Mouse (Mus musculus): ENCODE data around the gene Ndfip2. TPM values are rescaled to one million over a fixed set of nuclear protein-coding genes. Genes with fewer than 3 reads are reported as not detected.
A peak's percentile ranks its signal among the peaks of the same experiment; 100 is the strongest.

The Ndfip2 gene
- polyA plus RNA-seq, 1 experiment from 2014 or later: 65.7 TPM

DNA sequence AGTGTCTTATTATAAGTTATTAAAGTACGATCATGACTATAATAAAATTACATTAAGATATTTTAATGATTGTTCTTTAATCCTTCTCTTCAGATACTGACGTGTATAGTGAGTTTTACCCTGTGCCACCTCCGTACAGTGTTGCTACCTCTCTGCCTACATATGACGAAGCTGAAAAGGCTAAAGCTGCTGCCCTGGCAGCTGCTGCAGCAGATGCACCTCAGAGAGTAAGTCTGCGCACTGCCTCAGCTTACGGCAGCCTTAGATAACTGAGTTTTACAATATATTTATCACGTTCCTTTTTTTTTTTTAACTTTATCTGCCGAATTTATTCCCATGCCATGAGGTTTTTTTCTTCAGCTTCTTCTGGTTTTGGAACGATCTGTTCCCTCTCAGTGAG, 33.8 kb downstream of the Ndfip2 start:
- WGBS: 93% methylated on average over 9 of the region's 9 CpGs
- H3K36me3 ChIP-seq (replicated peaks): peaks cover 21% of the 10 kb centered on the region
- H3K27ac ChIP-seq: no peak overlapping the region
- H3K4me1 ChIP-seq: no peaks in the 10 kb centered on the region
- no peak overlapping the region for H3K4me2 ChIP-seq
- no peak overlapping the region for H3K9ac ChIP-seq
- no peaks in the 10 kb centered on the region for H3K9me3 ChIP-seq
- H3K4me3 ChIP-seq (replicated peaks): no peak overlapping the region
- no peak for ATAC-seq (ENCODE audit: low FRiP score)
- no peaks in the 10 kb centered on the region for H3K27me3 ChIP-seq

DNA sequence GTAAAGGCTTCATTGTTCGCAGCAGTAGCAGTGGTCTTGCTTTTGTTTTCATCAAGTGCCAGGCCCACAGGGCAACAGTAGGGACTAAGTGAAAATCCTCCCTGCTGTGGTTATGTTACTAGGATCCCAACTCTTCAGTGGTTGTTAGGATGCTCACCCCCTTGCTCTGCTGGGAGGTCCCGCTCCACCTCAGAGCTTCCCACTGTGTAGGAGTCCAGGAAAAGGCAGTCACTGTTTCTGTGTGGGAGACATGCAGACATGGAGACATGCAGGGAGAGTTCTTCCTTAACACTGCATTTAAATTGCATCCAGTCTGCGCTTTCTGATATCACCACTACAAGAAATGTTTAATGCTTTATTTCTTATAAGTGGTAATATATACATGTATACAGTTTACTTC, 35.4 kb downstream of the Ndfip2 start:
- no peak overlapping the region for H3K27ac ChIP-seq
- H3K27me3 ChIP-seq: no peaks in the 10 kb centered on the region
- no peak overlapping the region for H3K4me3 ChIP-seq (replicated peaks)
- H3K4me1 ChIP-seq: no peaks in the 10 kb centered on the region
- no peak overlapping the region for H3K4me2 ChIP-seq
- peaks cover 17% of the 10 kb centered on the region for H3K36me3 ChIP-seq (replicated peaks)
- WGBS: 86% methylated on average over 3 of the region's 3 CpGs
- no peak overlapping the region for H3K9ac ChIP-seq
- no peak for ATAC-seq (ENCODE audit: low FRiP score)
- H3K9me3 ChIP-seq: no peaks in the 10 kb centered on the region

DNA sequence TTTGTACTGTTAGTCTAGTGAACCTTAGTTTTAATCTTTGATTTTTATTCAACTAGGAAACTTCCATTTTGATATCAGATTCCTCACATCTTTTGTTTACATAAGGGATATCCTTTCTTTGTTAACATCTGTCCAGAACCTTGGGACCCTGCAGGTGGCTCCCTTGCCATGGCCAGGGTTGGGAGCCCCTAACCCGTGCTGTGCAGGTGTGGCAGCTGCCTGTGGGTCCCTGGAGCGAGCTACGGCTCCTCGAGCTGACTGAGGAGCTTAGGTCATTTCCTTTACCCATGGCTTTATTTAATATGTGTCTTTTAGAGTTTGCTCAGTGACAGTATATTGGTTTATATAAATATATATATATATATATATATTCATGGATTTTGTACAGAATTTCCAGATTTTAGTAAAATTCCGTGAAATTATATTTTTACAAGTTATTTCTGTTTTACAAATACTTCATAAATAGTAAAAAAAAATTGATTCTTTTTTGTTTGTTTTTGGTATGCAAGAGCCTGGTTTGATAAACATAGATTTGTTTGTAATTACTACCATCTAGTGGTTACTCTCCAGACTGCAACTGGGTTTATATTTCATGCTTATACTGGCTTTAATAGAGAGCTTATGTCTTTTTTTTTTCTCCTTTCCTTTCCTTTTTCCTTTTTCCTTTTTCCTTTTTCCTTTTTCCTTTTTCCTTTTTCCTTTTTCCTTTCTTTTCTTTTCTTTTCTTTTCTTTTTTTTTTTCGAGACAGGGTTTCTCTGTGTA, 37.6 kb downstream of the Ndfip2 start:
- peak; percentile 58; the same call in 1 of the 2 replicates for ATAC-seq (ENCODE audit: low FRiP score)
- Histone ChIP-seq H3K9me3 (no peaks in the 10 kb centered on the region), H3K36me3 (replicated peaks) (peaks cover 14% of the 10 kb centered on the region), H3K4me3 (replicated peaks) (no peak overlapping the region), H3K4me2 (no peak overlapping the region), H3K27ac (no peak overlapping the region), H3K27me3 (no peaks in the 10 kb centered on the region), H3K4me1 (no peaks in the 10 kb centered on the region), H3K9ac (no peak overlapping the region)
- WGBS: 57% methylated on average over 6 of the region's 6 CpGs

DNA sequence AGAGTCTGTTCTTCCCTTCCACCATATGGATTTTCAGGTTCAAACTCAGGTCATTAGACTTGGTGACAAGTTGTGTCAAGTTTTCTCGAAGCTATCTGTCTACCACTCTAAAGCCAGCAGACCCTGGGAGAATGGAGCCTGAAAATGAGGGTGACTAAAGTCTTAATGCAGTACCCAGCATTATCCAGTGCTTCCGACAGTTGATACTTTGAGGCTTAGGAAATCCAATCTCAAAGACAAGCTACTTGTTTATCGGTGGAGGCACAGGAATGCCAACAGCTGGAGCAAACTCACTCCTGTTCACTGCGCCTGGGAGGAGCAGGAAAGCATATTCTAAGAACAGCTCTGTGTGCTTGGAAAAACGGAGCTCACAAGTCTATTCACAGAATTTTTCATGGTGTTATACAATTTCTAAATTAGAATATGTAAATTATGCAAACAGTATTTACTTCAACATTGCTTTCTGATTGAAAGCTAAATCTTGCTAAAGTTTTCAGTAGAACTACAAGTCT, 41.4 kb downstream of the Ndfip2 start:
- Histone ChIP-seq H3K36me3 (replicated peaks) (peaks cover 5% of the 10 kb centered on the region; the same call in 1 of the 2 replicates), H3K4me3 (replicated peaks) (no peak overlapping the region), H3K9me3 (no peaks in the 10 kb centered on the region), H3K4me2 (no peak overlapping the region), H3K9ac (no peak overlapping the region), H3K4me1 (no peaks in the 10 kb centered on the region), H3K27ac (no peak overlapping the region), H3K27me3 (no peaks in the 10 kb centered on the region)
- 84% methylated on average over 5 of the region's 5 CpGs for whole genome bisulfite sequencing
- no peak for ATAC-seq (ENCODE audit: low FRiP score)

DNA sequence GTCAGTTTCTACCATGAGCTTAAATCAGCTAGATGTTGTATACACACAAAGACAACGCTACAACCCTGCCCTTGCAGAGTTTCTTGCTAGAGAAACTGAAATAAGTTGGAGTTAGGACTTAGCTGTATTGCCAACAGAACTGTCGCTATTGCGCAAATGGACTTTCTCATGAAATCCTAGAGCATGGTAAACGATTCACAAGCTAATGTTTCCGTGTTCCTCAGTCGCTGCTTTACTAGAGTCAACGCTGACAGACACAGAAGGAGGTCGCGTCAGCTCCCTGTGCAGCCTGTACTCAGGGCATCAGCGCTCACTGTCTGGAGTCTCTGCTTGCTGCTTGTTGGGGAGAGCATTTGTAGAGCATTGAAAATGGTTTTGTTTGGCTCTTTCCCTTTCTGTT, 42.2 kb downstream of the Ndfip2 start:
- Histone ChIP-seq H3K9me3 (no peaks in the 10 kb centered on the region), H3K9ac (no peak overlapping the region), H3K27me3 (no peaks in the 10 kb centered on the region), H3K36me3 (replicated peaks) (peaks cover 5% of the 10 kb centered on the region; the same call in 1 of the 2 replicates), H3K4me2 (no peak overlapping the region), H3K27ac (no peak overlapping the region), H3K4me1 (no peaks in the 10 kb centered on the region), H3K4me3 (replicated peaks) (no peak overlapping the region)
- 80% methylated on average over 10 of the region's 10 CpGs for whole genome bisulfite sequencing
- ATAC-seq (ENCODE audit: low FRiP score): no peak

DNA sequence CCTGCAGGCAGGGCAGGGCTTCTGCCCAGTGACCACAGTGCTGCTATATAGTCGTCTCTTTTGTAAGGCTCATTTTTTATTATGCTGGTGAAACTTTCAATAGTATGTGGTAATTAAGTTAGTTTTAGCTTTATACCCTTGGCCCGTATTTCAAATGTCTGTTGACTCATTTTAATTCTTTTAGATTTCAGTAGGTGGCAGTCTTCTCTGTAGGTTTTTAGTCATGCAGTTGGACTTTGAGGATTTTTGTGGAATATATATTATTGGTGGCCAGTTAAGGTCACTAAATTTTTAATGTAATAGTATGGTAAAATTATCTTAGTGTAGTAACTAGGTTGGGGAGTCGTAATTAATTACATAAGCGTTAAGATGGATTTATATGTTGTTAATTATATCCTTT, 44.3 kb downstream of the Ndfip2 start:
- no peak overlapping the region for H3K9ac ChIP-seq
- no peak overlapping the region for H3K4me3 ChIP-seq (replicated peaks)
- H3K27ac ChIP-seq: no peak overlapping the region
- H3K36me3 ChIP-seq (replicated peaks): no peaks in the 10 kb centered on the region
- H3K27me3 ChIP-seq: no peaks in the 10 kb centered on the region
- H3K4me2 ChIP-seq: no peak overlapping the region
- no peaks in the 10 kb centered on the region for H3K4me1 ChIP-seq
- H3K9me3 ChIP-seq: no peaks in the 10 kb centered on the region
- WGBS: 64% methylated on average over 4 of the region's 4 CpGs
- no peak for ATAC-seq (ENCODE audit: low FRiP score)

DNA sequence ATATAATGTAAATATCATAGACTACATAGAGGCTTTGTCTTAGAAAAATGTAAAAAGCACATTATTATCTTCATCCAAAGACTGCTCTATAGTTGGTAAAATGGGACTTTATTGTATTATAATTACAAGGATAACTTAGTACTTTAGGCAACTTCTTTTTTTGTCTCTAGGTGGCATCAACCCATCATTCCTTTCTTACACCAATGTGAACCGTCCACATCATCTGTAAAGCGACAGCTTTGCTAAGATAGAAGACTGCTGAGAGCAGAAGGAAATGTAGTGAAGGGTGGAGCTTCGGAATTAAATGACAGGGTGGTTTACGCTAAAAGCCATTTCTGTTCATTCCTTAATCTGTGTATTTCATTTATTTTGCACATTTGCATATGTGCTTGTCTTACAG, 49.3 kb downstream of the Ndfip2 start:
- WGBS: 88% methylated on average over 4 of the region's 4 CpGs
- no peaks in the 10 kb centered on the region for H3K27me3 ChIP-seq
- no peak overlapping the region for H3K9ac ChIP-seq
- no peaks in the 10 kb centered on the region; the same call in 1 of the 2 replicates for H3K36me3 ChIP-seq (replicated peaks)
- no peak overlapping the region for H3K4me2 ChIP-seq
- no peak for ATAC-seq (ENCODE audit: low FRiP score)
- no peak overlapping the region for H3K4me3 ChIP-seq (replicated peaks)
- no peaks in the 10 kb centered on the region for H3K9me3 ChIP-seq
- H3K27ac ChIP-seq: no peak overlapping the region
- H3K4me1 ChIP-seq: no peaks in the 10 kb centered on the region

DNA sequence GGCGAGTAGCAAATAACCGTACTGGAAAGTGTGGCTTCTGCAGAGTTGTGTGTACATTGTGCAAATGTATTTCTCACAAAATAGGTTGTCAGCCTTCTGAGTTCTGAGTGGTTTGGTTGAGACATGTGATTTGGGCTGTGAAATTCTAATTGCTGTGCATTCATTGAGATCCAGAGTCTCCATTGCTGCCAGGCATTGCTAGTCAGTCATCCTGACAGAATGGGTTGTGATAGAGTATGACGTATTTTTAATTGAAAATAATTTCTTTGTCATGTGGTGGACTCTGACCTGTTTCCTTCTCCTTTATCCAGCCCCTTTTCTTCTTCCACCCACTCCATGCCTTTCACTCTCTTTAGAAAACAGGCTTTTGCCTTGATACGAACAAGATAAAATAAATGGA, 54.0 kb downstream of the Ndfip2 start:
- no peak overlapping the region for H3K4me2 ChIP-seq
- H3K27ac ChIP-seq: no peak overlapping the region
- no peak for ATAC-seq (ENCODE audit: low FRiP score)
- H3K9me3 ChIP-seq: no peaks in the 10 kb centered on the region
- H3K36me3 ChIP-seq (replicated peaks): no peaks in the 10 kb centered on the region; the same call in 1 of the 2 replicates
- H3K9ac ChIP-seq: no peak overlapping the region
- WGBS: 81% methylated on average over 4 of the region's 4 CpGs
- H3K4me3 ChIP-seq (replicated peaks): no peak overlapping the region
- H3K27me3 ChIP-seq: no peaks in the 10 kb centered on the region
- 0 out of 2 replicates have a peak, but pooled peaks cover 3% of the 10 kb centered on the region for H3K4me1 ChIP-seq

DNA sequence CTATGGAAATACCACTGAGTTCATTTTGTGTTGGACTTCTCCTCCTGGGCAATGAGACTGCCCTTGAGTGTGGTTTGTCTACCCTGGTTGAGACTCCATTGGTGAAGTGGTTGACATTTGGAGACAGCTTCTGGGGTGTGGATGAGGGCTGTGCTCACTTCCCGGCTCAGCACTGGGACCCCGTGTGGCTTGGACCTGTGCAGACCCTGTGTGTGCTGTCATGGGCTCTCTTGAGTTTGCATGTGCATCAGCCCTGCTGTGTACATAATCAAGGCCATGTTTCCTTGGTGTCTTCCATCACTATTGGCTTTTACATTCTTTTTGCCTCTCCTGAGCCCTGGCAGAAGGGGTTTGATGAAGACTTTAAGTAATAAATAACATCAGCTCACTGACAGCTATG, 54.6 kb downstream of the Ndfip2 start:
- H3K9ac ChIP-seq: no peak overlapping the region
- no peaks in the 10 kb centered on the region for H3K27me3 ChIP-seq
- H3K4me1 ChIP-seq: 0 out of 2 replicates have a peak, but pooled peaks cover 3% of the 10 kb centered on the region
- no peaks in the 10 kb centered on the region for H3K9me3 ChIP-seq
- no peak overlapping the region for H3K4me3 ChIP-seq (replicated peaks)
- 91% methylated on average over 2 of the region's 2 CpGs for WGBS
- no peaks in the 10 kb centered on the region; the same call in 1 of the 2 replicates for H3K36me3 ChIP-seq (replicated peaks)
- ATAC-seq (ENCODE audit: low FRiP score): no peak
- no peak overlapping the region for H3K4me2 ChIP-seq
- H3K27ac ChIP-seq: no peak overlapping the region

DNA sequence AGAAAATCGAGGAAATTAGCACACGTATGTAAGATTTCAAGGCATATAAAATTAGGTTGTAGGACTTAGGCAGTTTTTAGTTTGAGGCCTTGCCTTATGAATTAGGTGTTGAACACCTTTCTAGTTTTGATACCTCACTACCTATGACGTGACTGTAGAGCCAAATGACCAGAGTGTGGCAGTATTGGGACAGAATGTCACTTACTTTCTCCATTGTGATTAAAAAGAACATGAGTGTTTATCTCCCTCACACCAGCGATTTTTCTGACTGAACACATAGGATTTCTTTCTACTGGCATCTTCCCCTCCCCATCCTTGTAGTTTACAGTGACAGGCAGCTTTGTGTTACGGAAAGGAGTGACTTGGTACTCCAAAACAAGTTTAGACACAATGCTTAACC, 55.5 kb downstream of the Ndfip2 start:
- H3K27me3 ChIP-seq: no peaks in the 10 kb centered on the region
- H3K36me3 ChIP-seq (replicated peaks): no peaks in the 10 kb centered on the region; the same call in 1 of the 2 replicates
- no peak overlapping the region for H3K4me3 ChIP-seq (replicated peaks)
- H3K9me3 ChIP-seq: no peaks in the 10 kb centered on the region
- H3K9ac ChIP-seq: no peak overlapping the region
- H3K27ac ChIP-seq: no peak overlapping the region
- peak; percentile 51; the same call in 1 of the 2 replicates for ATAC-seq (ENCODE audit: low FRiP score)
- H3K4me2 ChIP-seq: no peak overlapping the region
- WGBS: 54% methylated on average over 5 of the region's 5 CpGs
- H3K4me1 ChIP-seq: 0 out of 2 replicates have a peak, but pooled peaks cover 3% of the 10 kb centered on the region

DNA sequence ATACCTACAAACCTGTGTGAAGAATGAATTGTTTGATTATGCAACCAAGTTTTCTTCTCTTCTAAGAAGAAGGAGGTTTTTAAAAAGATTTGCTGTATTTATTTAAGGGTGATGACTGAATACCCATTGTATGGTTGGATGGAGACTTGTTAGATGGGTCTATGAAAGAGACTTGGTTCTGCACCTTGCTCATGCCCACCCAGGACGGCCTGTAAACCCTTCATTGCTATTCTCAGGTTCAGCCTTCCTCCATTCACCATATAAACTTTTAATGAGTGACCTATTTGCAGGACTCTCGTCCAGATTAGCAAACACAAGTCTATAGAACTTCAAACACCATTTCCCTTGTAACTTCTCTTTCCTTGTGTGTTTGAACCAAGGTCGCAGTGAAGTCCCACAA, 63.3 kb downstream of the Ndfip2 start:
- H3K9ac ChIP-seq: no peak overlapping the region
- no peak overlapping the region for H3K27ac ChIP-seq
- ATAC-seq (ENCODE audit: low FRiP score): no peak
- no peaks in the 10 kb centered on the region for H3K4me1 ChIP-seq
- no peaks in the 10 kb centered on the region for H3K27me3 ChIP-seq
- no peak overlapping the region for H3K4me2 ChIP-seq
- H3K4me3 ChIP-seq (replicated peaks): no peak overlapping the region
- WGBS: 83% methylated on average over 3 of the region's 3 CpGs
- H3K9me3 ChIP-seq: no peaks in the 10 kb centered on the region
- no peaks in the 10 kb centered on the region for H3K36me3 ChIP-seq (replicated peaks)

DNA sequence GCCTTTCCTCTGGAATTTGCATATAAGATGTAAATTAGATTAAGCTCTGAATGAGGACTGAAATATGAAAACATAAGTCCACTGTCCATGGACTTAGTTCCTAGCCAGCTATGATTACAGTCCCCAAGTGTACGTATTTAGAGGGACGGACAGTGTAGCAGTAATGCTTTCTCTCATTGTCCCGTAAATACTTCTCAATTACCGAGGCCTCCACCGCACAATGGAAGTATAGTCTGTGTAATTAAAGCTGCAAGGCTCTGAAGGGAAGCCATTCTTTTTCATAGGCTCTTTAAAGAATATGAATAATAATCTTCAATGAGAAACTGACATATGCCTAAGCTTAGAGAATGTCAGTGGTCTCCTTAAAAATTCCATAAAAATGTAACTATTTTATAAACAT, 64.5 kb downstream of the Ndfip2 start:
- ATAC-seq (ENCODE audit: low FRiP score): no peak

DNA sequence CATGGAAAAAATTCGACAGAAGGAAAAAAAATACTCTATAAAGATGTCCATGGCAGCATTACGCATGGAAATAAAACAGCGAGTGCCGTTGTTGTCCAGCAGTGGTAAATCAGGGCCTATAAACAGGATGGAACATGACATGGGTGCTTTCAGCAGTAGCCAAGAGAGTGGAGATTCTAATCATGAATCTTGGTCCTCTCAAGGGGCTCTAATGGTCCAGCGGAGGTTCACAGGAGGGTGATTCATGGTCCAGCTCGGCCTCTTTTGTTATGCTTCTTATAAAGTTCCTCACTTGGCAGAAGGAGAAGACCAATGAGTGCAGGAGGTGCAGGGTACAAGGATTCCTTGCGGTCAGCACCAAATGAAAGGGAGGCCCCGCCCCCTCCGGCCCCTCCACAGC, 65.1 kb downstream of the Ndfip2 start:
- H3K4me1 ChIP-seq: peaks cover 5% of the 10 kb centered on the region
- no peak overlapping the region for H3K4me2 ChIP-seq
- H3K9me3 ChIP-seq: no peaks in the 10 kb centered on the region
- no peak overlapping the region for H3K27ac ChIP-seq
- no peak for ATAC-seq (ENCODE audit: low FRiP score)
- H3K4me3 ChIP-seq (replicated peaks): no peak overlapping the region
- H3K9ac ChIP-seq: no peak overlapping the region
- H3K36me3 ChIP-seq (replicated peaks): no peaks in the 10 kb centered on the region
- WGBS: 88% methylated on average over 9 of the region's 9 CpGs
- no peaks in the 10 kb centered on the region for H3K27me3 ChIP-seq

More for the DNA sequence above, 64.5 kb downstream of the Ndfip2 start:
- H3K27me3 ChIP-seq: no peaks in the 10 kb centered on the region
- 49% methylated on average over 5 of the region's 5 CpGs for WGBS
- no peaks in the 10 kb centered on the region for H3K36me3 ChIP-seq (replicated peaks)
- no peak overlapping the region for H3K9ac ChIP-seq
- H3K27ac ChIP-seq: no peak overlapping the region
- no peaks in the 10 kb centered on the region for H3K4me1 ChIP-seq
- no peaks in the 10 kb centered on the region for H3K9me3 ChIP-seq
- no peak overlapping the region for H3K4me2 ChIP-seq
- H3K4me3 ChIP-seq (replicated peaks): no peak overlapping the region

Measured in forebrain, embryonic 12.5 days (tissue).